Mouse (Mus musculus): ENCODE results near the gene Cpne5.

DNA sequence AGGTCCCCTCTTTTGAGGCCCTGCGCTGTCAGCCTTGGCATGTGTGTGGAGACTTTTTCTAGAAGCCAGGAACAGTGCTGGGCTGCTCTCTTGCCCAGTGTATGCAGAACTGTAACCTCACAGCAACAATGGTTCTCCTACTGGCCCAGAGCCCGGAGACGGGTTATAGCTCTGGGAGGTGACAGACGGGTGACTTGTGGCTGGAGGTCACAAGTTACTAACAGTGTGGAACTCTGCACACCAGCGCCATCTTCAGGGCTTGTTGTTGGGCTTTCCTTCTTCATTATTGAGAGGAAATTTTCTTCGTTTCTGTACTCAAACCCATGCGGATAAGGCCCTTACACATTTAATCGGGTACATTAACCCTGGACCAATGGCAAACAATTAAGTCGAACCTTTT, 11.5 kb upstream of the Cpne5 start:
- no peak for TF ChIP-seq CTCF (IDR thresholded peaks at IDR 0.05; ENCODE audit: insufficient read depth, low read depth, low read length)
- TF ChIP-seq POLR2A (IDR thresholded peaks at IDR 0.05; ENCODE audit: insufficient read depth, low read depth, low read length), result no peak

Measured in olfactory bulb, adult 2 months (tissue).